Mouse (Mus musculus) kidney, postnatal 10 days (tissue): ENCODE measurements at regions not wholly inside any gene's neighbourhood (a gene's known extent, or its start where the extent isn't known, plus 50 kb on each side); places are given as distances from the start of the nearest gene placed in this dataset.
A peak's percentile ranks its signal among the peaks of the same experiment; 100 is the strongest.

Source experiments
- DNase-seq: peaks from one replicate; pipeline ENCODE4 v3.0.0; 2021; ENCODE audit warnings: mixed read lengths

DNA sequence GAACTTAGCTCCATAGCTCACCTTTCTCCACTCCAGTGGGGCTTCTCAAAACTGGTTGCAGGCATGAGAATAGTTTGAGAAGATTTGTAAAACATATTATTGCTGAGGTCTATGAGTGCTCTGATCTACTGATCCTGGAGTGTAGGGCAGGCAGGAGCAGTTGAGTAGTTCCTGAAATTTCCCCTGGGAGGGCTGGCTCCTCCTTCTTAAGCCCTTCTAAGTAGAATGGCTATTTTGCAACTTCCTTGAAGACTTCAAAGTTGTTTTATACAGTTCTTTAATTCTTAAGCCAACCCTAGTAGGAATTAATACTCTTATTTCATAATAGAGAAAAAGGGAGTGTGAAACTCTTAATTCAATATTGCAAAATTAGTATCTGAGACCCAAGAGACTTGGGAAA, 133.3 kb downstream of the Ptger3 start:
- no peak for DNase-seq

DNA sequence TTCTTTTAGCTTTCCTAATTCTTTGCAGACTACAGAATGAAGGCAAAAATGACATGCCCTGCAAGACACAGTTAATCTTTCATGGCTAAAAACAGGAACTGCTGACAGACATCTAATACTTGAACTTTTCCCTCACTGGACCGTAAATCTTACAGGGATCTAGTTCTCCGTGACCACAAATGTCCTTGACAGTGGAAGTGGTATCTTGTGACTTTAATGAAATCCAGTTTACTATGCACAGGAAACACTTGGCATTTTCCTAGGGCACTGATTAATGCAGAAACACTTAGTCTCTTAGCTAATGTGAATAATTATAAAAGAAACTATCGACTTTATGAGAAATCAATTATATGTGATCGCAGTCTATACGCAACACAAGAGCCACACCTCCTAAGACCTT, 131.8 kb downstream of the Ptger3 start:
- no peak for DNase-seq

DNA sequence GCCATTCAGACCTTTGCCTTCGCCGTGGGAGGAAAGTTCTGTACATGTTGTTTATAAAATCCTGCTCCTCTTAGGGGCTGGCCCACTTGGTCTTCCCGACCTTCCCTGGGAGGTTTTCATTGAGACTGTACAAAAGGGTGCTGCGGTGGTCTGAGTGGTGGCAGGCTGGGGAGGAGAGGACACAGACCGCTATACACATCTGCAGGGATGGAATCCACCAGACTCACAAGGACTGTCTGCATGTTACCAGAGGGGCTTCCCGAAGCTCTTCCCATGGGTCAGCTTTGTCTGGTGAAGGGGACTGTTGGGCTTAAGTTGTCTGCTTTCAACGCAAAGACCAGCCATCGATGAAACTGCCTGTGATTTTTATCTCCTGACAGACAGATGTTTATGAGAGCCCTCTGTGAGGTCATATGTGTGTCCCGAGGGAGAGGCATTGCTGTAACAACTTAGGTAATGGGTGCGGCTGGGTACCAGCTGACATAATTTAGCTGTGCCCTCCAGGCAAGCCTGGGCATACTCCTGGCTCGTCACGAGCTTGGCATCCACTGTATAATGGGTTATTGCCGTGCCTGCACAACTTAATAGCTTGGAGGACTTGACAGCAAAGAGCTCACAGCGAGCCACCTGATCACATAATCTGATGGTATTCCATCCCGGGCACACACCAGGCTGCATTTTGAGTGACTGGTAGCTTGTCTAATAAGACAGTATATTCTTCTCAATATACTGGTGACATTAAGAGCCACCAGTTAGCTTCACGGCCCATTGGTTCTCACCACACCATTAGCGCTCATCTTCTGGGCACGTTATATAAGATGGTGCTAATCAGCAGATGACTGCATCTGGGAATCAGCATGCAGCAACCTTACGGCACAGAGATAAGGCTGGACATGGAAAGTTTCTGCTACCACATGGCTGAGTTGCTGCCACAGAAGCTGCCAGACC, 128.7 kb downstream of the Ptger3 start:
- peak; percentile 31 for DNase-seq
